Mouse (Mus musculus) urinary bladder, postnatal 25 days (tissue): ENCODE results near the gene Dnali1.

Experiments
- DNase-seq: peaks from one replicate; pipeline ENCODE4 v3.0.0; 2022; ENCODE audit warnings: low spot score

The Dnali1 gene

DNA sequence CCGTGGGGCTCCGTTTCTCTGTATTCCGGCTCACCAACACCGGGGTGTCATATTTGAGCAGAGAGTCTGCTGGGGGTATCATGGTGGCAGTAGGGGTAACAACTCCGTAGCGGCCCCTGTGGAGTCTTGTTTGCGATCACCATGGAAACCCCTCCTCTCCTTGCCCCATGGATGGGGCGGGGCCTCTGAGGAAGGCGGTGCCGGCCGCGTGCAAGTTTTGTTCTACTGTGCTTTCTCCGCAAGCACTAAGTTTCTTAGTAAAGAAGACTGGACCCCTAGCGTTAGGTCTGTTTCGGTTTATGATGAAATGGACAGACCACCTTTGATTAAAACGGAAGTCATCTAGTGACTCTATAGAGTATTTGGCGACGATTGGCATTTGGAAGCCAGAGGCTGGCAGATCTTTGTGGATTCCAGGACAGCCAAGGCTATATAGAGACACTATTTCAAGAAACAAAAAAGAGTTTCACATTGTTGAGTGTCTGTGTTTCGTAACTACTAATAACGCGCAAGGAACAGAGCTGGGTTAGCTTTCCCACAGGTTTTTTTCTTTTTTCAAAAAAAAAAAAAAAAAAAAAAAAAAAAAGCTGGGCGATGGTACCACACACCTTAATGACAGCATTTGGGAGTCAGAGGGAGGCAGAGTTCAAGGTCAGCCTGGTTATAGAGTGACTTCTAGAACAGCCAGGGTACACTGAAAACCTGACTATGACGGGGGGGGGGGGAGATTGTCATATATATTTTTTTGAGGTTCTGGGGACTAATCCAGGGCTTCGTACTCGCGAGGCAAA, at the start of gene Dnali1:
Gene Dnali1 (minus strand): TSS at position 187 of the 791 bp plus-strand sequence.
- peak; percentile 55 for DNase-seq

DNA sequence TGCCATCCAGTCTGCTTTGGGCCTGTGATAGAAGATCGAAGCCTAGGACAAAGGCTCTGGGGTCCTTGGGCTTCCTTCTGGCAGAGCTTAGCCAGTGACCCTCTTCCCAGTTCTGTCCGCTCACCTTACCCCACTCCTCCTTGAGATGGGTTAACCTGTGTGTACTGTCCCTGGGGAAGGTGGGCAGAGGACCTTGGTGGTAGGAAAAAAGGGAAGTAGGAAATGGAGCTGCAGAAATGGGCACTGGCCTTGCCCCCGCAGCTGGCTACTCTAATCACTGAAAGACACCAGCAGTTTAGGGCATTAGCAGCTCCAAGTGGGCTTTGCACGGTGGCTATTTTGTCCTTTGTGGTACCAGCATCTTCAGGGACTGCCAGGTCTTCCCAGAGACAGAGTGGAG, 49.6 kb upstream of the Dnali1 start:
- no peak for DNase-seq

DNA sequence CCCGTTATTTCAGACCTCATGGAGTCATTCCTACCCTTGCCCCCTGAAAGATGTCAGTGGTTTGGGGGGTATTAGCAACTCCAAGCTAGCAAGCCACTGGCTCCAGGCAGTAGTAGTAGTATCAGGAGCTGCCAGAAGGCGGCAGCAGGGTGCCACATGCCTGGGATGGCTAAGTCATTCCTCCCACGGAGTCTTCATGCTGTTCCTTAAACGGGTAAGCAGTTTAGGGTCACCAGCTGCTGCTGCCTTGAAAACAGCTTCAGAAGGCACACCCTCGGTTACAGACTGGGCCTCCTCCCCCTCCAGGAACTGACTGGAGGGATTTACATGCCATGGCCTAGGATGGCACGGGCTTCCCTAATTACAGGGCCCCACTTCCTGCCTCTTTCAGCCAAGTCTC, 49.1 kb upstream of the Dnali1 start:
- peak; percentile 87 for DNase-seq

DNA sequence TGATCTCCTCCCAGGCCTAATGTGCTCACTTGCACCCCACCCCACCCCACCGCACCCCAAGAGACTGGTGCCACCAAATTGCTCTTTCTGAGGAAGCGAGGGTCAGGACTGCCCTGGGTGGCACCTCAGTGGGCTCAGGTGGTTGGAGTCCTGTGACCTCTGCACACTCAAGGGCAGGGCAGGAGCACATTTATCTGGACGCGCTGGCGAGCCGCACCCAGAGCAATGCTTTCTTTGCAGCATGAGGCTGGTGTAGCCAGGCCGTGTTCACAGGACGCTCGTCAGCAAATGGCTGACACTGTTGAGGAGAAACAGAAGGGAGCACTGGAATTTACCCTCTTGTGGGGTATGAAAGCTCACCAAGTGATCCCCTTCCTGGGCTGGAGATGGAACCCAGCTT, 39.9 kb upstream of the Dnali1 start:
- DNase-seq: no peak

DNA sequence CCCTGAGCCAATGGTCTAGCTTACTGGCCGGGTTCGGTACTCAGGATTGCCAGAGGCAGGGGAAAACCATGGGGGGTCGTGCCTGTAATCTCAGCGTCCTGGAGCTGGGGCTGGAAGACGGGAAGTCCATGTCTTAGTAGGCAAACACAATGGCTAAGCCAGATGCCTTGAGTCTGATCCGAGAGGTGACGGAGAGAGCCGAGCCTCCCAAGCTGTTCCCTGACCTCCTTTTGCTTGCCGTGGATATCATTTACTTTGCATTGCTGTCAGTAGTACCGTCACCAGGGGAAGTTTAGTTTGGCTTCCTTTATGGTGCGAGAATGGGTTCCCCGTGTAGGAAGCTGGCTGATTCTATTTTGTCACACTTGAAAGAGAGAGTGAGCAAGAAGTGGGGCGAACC, 35.8 kb upstream of the Dnali1 start:
- no peak for DNase-seq

DNA sequence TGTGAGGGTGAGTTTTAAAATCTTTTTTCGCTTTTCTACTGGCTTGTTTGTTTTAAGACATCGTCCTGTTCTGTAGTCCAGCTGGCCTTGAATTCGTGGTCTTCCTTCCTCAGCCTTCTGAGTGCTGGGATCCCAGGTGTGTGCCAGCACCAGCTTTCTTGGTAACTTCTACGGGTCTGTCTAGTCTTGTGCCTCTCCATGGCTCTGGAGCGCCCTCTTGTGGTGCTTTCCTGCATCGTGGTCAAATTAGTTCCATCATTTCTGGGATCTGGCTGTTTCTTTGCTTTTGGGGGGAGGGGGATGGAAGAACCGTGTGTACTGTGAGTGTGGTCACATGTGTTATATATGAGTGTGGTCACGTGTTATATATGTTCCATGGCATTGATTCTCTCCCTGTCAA, 34.0 kb upstream of the Dnali1 start:
- DNase-seq: peak; percentile 82

DNA sequence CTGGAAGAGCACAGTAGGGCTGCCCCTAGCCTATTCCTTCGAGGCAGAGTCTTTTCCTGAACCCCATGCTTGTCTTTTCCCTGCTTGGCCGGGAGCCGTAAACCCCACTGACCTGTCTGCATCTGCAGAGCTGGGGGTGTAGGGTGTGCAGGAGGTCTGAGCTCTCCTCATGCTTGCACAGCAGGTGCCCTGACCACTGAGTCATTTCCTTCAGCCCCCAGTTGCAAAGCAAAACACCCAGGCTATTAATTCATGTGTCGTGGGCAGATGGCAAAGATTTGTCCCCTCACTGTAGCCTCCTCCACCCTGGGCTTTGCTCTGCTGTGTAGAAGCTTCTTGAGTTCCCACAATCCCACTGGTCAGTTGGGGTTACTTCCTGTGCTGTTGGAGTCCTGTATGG, 31.9 kb upstream of the Dnali1 start:
- DNase-seq: no peak

DNA sequence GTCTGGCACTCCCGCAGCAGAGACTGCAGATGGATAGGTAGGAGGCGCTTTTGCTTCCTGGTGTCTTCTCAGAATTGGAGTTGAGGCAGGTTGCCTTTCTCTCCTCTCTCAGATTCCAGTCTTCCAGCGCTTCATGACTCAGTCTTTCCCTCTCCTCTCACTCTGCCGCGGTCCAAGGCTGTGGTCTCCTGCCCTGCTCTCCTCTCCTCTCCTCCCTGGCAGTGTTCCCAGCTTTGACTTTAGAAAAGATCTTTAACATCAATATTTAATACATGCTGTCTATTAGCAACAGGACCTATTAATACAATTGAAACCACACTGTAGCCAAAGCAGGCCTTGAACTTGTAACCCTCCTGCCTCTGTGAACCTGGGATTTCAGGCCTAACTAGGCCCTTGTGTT, 30.6 kb upstream of the Dnali1 start:
- no peak for DNase-seq

DNA sequence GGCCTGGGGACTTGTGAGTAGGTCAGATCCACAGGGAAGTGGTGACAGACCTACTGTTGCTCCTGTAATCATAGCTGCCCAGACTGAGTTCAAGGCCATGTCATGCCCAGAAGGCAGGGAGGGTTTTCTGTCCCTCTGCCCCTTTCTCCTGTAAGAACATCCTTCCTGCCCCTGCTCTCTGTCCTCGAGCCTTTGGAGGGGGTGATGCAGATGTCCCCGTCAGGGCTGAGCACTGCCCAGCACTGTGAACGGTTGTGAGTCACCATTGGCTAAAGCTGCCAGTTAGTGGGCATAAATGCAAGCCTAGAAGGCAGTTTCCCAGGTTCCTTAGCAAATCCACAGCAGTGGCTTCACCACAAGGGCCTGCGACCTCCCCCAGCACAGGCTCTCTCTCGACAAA, 27.5 kb upstream of the Dnali1 start:
- DNase-seq: no peak

DNA sequence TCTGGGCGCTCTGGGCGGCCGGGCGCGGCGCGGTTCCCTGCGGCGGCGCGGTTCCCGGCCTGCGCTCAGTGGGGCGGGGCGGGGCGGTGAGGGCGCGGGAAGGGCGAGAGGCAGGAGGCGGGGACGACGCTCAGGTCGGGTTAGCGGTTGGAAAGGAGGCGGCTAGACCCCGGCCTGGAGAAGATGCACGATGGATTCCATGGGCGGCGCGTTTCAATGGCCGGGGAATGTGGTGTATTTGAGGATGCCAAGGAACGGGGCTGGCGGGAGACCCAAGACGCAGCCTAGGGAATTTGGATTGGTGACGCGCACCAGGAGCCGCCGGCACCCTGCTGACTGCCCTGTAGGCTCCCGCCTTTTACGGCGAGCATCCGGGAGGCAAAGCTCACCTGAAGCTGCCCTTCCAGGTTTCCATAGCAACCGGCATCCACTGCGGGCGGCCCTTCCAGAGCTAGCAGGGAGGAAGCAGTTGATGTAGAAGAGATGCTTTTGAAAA, 19.9 kb upstream of the Dnali1 start:
- DNase-seq: no peak

DNA sequence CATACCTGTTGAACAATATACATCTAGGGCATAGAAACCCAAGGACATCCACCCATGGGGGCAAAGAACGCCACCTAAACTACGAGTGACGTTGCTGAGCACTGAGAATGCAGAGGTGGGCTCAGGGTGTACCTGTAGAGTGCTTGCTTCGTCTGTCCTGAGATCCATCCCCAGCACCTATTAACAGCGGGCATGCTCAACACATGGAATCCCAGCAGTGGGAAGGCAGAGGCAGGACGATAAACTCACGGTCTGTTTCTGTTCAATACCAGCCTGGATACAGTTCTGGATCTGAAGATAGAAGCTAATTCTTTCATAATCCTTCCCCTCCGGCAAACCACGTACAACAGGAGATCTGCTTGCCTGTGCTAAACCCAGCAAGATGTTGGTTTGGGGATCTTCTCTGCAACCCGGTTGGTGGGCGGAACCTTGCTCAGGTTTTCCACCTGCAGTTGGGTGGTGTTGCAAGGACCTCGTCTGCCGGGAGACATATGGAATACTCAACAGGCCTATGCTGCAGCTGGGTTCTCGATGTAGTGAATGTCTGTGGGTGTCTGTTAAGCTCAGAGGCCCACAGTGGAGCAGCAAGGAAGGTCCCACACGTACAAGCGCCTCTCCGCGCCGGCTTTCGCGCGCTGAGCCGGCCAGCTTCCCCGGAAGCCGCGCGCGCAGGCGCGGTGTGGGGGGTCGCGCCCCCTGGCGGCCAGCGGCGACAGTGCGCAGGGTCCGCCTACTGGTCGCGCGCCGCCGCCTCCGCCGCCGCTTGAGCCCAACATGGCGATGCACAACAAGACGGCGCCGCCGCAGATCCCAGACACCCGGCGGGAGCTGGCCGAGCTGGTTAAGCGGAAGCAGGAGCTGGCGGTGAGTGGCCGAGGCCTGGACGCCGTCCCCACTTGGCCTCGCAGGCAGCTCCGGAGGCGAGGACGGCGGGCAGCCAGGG, 19.2 kb upstream of the Dnali1 start, which contains the start of gene Meaf6:
Gene Meaf6 (plus strand): TSS at position 732 of the 943 bp plus-strand sequence.
- peak; percentile 97 for DNase-seq

DNA sequence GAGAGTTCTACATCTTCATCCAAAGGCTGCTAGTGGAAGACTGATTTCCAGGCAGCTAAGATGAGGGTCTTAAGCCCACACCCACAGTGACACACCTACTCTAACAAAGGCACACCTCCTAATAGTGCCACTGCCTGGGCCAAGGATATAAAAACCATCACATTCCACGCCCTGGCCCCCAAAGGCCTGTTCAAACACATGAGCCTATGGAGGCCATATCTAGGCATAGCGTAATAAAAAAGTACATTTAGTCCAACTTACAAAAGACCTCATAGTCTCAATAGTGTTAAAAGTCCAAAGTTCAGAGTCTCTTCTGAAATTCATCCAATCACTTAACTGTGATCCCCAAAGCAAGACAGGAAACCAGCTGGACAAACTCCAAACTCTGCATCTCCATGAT, 13.2 kb upstream of the Dnali1 start:
- DNase-seq: no peak

DNA sequence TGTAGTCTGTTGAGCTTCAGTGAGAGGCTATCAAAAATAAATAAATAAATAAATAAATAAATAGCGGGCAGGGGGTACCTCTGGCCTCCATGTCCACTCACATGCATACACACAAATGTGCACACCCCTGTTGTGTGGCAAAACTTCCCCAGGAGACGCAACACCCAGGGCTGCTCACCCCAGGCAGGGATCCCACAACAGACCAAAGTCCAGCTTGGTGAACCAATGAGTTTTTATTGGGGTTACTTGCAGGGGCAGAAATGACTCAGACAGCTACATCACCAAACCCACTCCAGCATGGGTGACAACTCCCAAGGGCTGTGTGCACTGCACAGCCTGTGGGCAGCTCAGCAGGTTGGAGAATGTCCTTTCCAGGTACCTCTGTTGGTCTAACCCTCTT, 12.2 kb upstream of the Dnali1 start:
- no peak for DNase-seq

DNA sequence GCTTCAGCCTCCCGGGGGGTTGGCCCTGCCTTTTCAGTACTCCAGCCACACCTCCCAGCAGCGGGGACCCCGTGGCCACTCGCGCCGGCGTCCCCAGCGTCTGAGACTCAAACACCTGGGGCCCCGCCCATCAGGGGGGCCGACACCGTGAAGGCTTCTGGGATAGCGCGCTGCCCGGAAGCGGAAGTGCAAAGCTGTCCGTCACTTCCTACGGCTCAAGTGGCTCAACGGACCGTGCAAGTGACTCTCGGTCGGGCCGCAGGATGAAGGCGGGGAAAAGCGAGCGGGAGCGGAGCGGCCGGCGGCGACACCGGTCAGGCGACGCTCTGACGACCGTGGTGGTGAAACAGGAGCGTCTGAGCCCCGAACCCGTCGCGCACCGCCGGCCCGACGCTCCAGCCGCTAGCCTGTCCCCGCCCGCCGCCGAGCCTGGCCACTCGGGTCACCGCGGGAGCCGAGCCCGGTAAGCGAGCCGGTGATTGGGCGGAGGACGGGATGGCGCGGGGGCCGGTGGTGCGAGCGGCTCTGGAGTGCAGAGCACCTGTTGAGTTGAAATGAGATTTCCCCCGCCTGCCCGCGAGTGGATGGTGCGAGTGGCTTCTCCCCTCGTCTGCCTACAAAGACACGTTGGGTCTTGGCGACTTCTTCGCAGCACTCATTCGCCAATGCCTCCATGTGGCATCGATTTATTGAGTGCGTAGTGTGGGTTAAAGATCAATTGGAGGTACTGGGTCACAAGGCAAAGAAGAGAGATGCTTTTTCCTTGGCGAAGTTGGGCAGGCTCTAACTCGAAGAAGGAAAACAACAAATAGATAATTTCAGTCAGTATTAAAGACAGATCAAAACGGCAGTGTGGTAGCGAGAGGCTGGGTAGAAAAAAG, 1.2 kb upstream of the Dnali1 start, which contains the start of gene Snip1:
Gene Snip1 (plus strand): TSS at position 183 of the 881 bp plus-strand sequence.
- peak; percentile 89 for DNase-seq

DNA sequence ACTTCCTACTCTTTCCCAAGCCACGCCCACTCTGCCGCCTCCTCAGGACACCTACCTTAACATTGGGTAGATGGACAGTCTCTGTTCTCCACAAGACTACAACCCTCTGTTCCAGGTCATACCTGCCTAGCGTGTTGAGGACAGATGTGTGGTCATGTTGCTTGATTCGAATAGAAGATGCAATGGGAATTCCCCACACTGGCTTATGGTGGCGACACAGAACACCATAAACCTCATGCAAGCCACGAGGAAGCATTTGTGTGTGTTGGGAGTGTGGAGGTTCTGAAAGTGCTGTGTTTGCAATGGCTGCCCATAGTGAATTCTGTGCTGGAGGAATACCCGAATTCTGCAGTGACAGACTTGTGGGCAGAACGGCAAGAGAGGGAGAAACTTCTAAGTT, 1.7 kb downstream of the Dnali1 start:
- DNase-seq: no peak

DNA sequence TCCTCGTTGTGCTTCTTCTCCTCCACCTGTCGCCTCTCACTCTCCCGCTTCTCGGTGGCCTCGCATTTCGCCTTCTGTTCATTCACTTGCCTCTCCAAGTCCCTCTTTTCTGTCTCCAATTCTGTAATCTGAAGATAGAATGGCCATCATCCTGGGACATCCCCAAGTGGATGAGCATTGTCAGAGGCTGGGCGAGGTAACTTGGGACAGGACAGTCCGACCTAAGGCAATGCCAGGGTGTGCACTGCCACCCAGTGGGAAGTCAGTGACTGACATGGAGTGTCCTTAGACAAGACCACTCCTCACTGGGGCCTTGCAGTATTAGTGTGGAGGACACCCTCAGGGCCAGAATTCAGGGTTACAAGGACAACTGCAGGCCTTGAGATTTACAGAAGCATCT, 6.5 kb downstream of the Dnali1 start:
- peak; percentile 19 for DNase-seq

DNA sequence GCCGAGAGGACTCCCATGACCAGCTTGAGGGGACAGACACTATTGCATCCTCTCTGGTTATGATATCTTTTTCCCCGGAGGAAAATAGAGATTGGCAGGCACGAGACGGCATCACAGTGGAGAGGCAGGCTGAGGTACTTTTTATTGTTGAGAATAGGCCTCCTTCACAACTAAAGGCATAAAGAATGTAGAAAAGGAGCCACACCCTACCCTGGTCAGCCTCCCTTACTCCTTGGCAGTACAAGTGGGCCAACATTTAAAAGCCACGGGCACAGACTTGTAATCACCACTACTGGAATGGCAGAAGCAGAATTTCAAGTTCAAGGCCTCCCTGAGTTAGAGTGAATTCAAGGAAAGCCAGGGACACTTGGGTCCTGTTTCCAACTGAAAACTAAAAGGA, 7.5 kb downstream of the Dnali1 start:
- no peak for DNase-seq

DNA sequence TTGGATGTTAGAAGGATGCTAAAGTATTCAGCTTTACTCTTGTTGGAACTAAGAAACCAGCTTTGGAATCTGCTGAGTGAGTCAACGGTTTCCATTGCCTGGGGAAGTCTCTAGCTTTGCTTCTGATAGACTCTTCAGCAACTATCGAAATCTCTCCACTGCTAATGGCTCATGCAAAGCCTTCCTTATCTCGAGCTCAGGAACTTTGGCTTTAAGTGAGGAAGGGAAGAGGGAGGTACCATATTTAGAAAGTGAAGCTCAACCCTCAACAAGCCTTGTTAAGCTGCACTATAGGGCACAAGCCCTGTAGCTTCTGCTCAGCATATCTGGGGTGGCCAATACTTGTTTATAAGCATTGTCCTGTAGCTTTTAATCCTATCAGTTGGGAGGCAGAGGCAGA, 8.2 kb downstream of the Dnali1 start:
- no peak for DNase-seq

DNA sequence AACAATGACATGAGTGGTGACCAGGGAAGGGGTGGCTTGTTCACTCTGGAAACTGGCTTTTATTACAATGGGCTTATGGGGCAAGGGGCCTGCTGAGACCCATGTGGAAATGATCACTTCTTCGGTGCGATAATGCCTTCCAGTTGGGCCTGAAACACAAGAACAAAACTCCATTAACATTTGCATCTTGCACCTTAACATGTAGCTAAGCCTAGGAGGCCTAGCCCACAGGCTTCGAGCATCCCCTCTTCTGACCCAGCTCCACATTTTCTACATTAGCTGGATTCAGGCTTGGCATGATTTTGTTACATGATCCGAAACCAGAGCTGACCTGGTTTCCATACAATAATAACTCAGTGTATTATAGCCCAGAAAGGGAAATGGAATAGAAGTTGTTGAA, 9.0 kb downstream of the Dnali1 start:
- DNase-seq: no peak

DNA sequence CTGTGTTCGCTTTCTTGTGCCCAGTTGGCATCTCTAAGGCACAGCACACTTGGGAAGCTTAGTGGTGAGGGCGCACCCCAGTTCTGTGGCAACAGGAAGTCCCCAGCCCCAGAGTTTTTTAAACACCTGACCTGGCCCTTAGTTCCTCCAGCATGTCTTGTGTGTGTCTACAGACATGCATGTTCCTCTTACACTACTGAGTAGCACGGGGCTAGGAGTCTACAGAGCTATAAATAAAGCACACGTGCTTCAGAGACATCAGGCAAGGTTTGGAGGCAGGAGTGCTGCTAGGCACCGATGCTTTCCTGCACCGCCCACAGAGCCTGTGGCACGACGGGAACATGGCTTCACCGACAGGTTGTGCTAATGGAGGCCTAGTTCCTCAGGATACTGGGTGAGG, 10.1 kb downstream of the Dnali1 start:
- DNase-seq: no peak

DNA sequence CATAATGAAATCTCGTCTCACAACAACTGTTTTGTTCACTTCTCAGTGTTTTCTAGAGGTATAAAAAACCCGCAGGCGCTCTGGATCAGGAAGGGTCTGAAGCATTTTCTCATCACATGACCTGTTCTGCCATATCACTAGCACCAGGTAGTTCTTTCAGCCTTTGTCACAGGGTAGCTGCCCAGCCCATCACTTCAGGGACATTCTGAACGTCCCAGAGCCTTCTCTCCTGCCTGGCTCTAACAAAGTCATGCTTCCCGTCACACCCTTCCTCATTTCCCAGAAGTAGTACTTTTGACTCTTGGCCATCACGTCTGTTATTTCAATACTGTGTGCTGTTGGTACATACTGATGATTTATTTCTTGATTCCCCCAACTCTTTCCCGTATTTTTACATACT, 21.0 kb downstream of the Dnali1 start:
- DNase-seq: no peak

DNA sequence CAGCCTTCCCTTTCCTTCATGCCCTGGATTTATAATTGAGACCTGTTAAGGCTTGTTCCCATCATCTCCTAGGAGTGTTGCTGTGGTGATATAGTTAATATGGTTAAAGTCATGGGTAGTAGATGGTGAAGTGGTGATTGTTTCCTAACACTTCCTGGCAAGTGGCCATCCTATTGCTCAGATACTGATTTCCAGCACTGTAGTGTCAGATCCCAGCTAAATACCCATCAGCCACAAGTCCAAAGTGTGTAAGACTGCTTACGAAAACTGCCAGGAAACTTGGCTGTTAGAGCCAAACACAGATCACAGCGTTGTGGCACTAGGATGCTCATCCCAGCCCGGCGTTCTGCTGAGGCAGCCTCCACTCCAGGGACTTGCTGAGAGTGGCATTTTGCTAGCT, 31.2 kb downstream of the Dnali1 start:
- no peak for DNase-seq
